Mouse (Mus musculus) myocyte (in vitro differentiated cells): ENCODE results near the gene Dgki. TPM values are rescaled to one million over a fixed set of nuclear protein-coding genes. Genes with fewer than 3 reads are reported as not detected.

ENCODE experiments used
- H3K27me3 ChIP-seq: one replicate; pipeline ENCODE4 v1.6.1; 2011; ENCODE audit not compliant: control insufficient read depth, insufficient read depth, insufficient read length
- H3K36me3 ChIP-seq: one replicate; pipeline ENCODE4 v1.6.1; 2011; ENCODE audit not compliant: control insufficient read depth, insufficient read depth
- H3K4me2 ChIP-seq: one replicate; pipeline ENCODE4 v1.6.1; 2011; ENCODE audit warnings: low read depth, control low read depth
- H3K4me3 ChIP-seq: one replicate; pipeline ENCODE4 v1.5.1; 2011; ENCODE audit warnings: mild to moderate bottlenecking, control low read depth, moderate library complexity
- H3K79me2 ChIP-seq: one replicate; pipeline ENCODE4 v1.6.1; 2011; ENCODE audit not compliant: control insufficient read depth, insufficient read depth
- H3ac ChIP-seq: one replicate; pipeline ENCODE4 v1.6.1; 2011; ENCODE audit not compliant: control insufficient read depth, insufficient read length
- CEBPB ChIP-seq: IDR thresholded peaks from 2 replicates; pipeline ENCODE4 v1.6.1; 2011; ENCODE audit warnings: mild to moderate bottlenecking, moderate library complexity; ENCODE audit not compliant: poor library complexity, insufficient read depth, severe bottlenecking
- E2F4 ChIP-seq: IDR thresholded peaks from one replicate; pipeline ENCODE4 v1.6.1; 2011; ENCODE audit warnings: mild to moderate bottlenecking, control low read depth, moderate library complexity; ENCODE audit not compliant: insufficient read depth
- MAX ChIP-seq: IDR thresholded peaks from one replicate; pipeline ENCODE4 v1.6.1; 2011; ENCODE audit warnings: low read depth, mild to moderate bottlenecking, control low read depth
- MYOD1 ChIP-seq, 3 experiments: IDR thresholded peaks; one replicate each; pipeline ENCODE4 v1.6.1; 2011; ENCODE audit warnings: control low read depth in 2 of 3, low read depth in 2 of 3, mild to moderate bottlenecking in 2 of 3, moderate library complexity in 1 of 3; ENCODE audit not compliant: insufficient read length in 2 of 3, control insufficient read depth in 1 of 3
- MYOG ChIP-seq, 3 experiments: IDR thresholded peaks; one replicate each; pipeline ENCODE4 v1.6.1; 2011; ENCODE audit warnings: control low read depth in 2 of 3, low read depth in 2 of 3, mild to moderate bottlenecking in 2 of 3; ENCODE audit not compliant: insufficient read length in 2 of 3, control insufficient read depth in 1 of 3, insufficient read depth in 1 of 3
- POLR2A ChIP-seq: IDR thresholded peaks from one replicate; pipeline ENCODE4 v1.6.1; 2011; ENCODE audit warnings: low read depth, mild to moderate bottlenecking, control low read depth, moderate library complexity; ENCODE audit not compliant: insufficient read length
- POLR2AphosphoS2 ChIP-seq: IDR thresholded peaks from one replicate; pipeline ENCODE4 v1.6.1; 2011; ENCODE audit warnings: low read depth, control low read depth; ENCODE audit not compliant: insufficient read length
- REST ChIP-seq: IDR thresholded peaks from one replicate; pipeline ENCODE4 v1.6.1; 2011; ENCODE audit warnings: mild to moderate bottlenecking, control low read depth, moderate library complexity; ENCODE audit not compliant: insufficient read depth, insufficient read length
- SRF ChIP-seq: IDR thresholded peaks from one replicate; pipeline ENCODE4 v1.6.1; 2011; ENCODE audit warnings: low read depth; ENCODE audit not compliant: control insufficient read depth, insufficient read length
- TCF12 ChIP-seq: IDR thresholded peaks from one replicate; pipeline ENCODE4 v1.6.1; 2011; ENCODE audit warnings: mild to moderate bottlenecking, control low read depth; ENCODE audit not compliant: poor library complexity, insufficient read depth, severe bottlenecking
- TCF3 ChIP-seq: IDR thresholded peaks from one replicate; pipeline ENCODE4 v1.6.1; 2011; ENCODE audit warnings: low read depth, control low read depth; ENCODE audit not compliant: insufficient read length
- USF1 ChIP-seq: IDR thresholded peaks from one replicate; pipeline ENCODE4 v1.6.1; 2011; ENCODE audit warnings: low read depth, mild to moderate bottlenecking, control low read depth, moderate library complexity
- polyA plus RNA-seq: library from polyadenylated mRNA; unstranded; fragments of >200 nt; fragmentation: generic; extraction: Trizol; gene quantifications from one replicate; pipeline ENCODE4 v1.2.1, GENCODE M21; 2012; ENCODE audit warnings: missing spikeins

Dgki gene
- polyA plus RNA-seq, 1 experiment, result 0.02 TPM

- TF ChIP-seq MAX, result no peak
- TF ChIP-seq CEBPB, result no peak
- no peak for TF ChIP-seq TCF12
- no peak for TF ChIP-seq E2F4
- TF ChIP-seq SRF, result no peak
- no peak for TF ChIP-seq MYOG (IDR thresholded peaks at IDR 0.05; ENCODE audit: control insufficient read depth in 1 of 3, insufficient read depth in 1 of 3, insufficient read length in 2 of 3, low read depth in 2 of 3)
- no peak for TF ChIP-seq TCF3
- TF ChIP-seq POLR2A, result no peak
- no peak for TF ChIP-seq POLR2AphosphoS2
- TF ChIP-seq MYOD1 (IDR thresholded peaks at IDR 0.05; ENCODE audit: control insufficient read depth in 1 of 3, insufficient read length in 2 of 3, low read depth in 2 of 3), result no peak
- TF ChIP-seq REST, result no peak
- H3K36me3 ChIP-seq, result no peaks in the 10 kb centered on the region
- no peak overlapping the region for H3K4me2 ChIP-seq
- H3K79me2 ChIP-seq, result no peaks in the 10 kb centered on the region
- no peak overlapping the region for H3K4me3 ChIP-seq
- H3K27me3 ChIP-seq, result no peaks in the 10 kb centered on the region
- no peak overlapping the region for H3ac ChIP-seq
Measured at GRCm38 (mm10) chr6:36812666-36813515, 487.1 kb downstream of the Dgki start.

GRCm38 (mm10) chr6:36810448-36810847 is 489.5 kb downstream of the Dgki start:
- H3ac ChIP-seq, result no peak overlapping the region
- H3K4me3 ChIP-seq, result no peak overlapping the region
- TF ChIP-seq MYOG (IDR thresholded peaks at IDR 0.05; ENCODE audit: control insufficient read depth in 1 of 3, insufficient read depth in 1 of 3, insufficient read length in 2 of 3, low read depth in 2 of 3), result peak in 1 of 3 experiments; percentile 71
- TF ChIP-seq MYOD1 (IDR thresholded peaks at IDR 0.05; ENCODE audit: control insufficient read depth in 1 of 3, insufficient read length in 2 of 3, low read depth in 2 of 3), result peak in 2 of 3 experiments; percentile 49 to 64
- TF ChIP-seq MAX, result no peak
- TF ChIP-seq USF1, result no peak
- no peak for TF ChIP-seq SRF
- no peak for TF ChIP-seq POLR2A
- no peak for TF ChIP-seq E2F4
- TF ChIP-seq TCF3, result no peak
- TF ChIP-seq POLR2AphosphoS2, result no peak
- no peak for TF ChIP-seq TCF12
- no peak for TF ChIP-seq REST
- TF ChIP-seq CEBPB, result no peak
- no peaks in the 10 kb centered on the region for H3K79me2 ChIP-seq
- H3K4me2 ChIP-seq, result peak overlapping the region; percentile 80
- H3K27me3 ChIP-seq, result no peaks in the 10 kb centered on the region
- H3K36me3 ChIP-seq, result no peaks in the 10 kb centered on the region

GRCm38 (mm10) chr6:36809747-36810285 is 490.2 kb downstream of the Dgki start, which contains the start of gene Ptn:
Ptn (minus strand) TSS chr6:36810220.
- no peaks in the 10 kb centered on the region for H3K27me3 ChIP-seq
- H3K79me2 ChIP-seq, result no peaks in the 10 kb centered on the region
- peak within 1 kb of the TSS; percentile 80 for H3K4me2 ChIP-seq
- H3ac ChIP-seq, result no peak within 1 kb of the TSS
- TF ChIP-seq E2F4 (peak; percentile 20), POLR2A (no peak)
- no peaks in the 10 kb centered on the region for H3K36me3 ChIP-seq
- no peak within 1 kb of the TSS for H3K4me3 ChIP-seq

GRCm38 (mm10) chr6:36809311-36809726 is 490.7 kb downstream of the Dgki start:
- Histone ChIP-seq H3K36me3 (no peaks in the 10 kb centered on the region), H3ac (no peak overlapping the region), H3K79me2 (no peaks in the 10 kb centered on the region), H3K27me3 (no peaks in the 10 kb centered on the region), H3K4me2 (no peak overlapping the region), H3K4me3 (no peak overlapping the region)
- TF ChIP-seq MYOD1 (IDR thresholded peaks at IDR 0.05; ENCODE audit: control insufficient read depth in 1 of 3, insufficient read length in 2 of 3, low read depth in 2 of 3) (no peak), MAX (no peak), SRF (no peak), USF1 (no peak), POLR2AphosphoS2 (no peak), CEBPB (no peak), REST (no peak), POLR2A (no peak)
